Mouse (Mus musculus): Measurements from ENCODE around the gene Slc36a1. TPM values are rescaled to one million over a fixed set of nuclear protein-coding genes. Genes with fewer than 3 reads are reported as not detected.

Slc36a1 gene
- total RNA-seq (2023), result 12.4 to 17.0 TPM (median 14.3 TPM) in 4 replicates

GRCm38 (mm10) chr11:55204159-55204596 is at the start of gene Slc36a1:
TSS of gene Slc36a1 (plus strand) at chr11:55204350.

GRCm38 (mm10) chr11:55184733-55185291 is 19.3 kb upstream of the Slc36a1 start, which contains the start of gene Slc36a2:
TSS of gene Slc36a2 (minus strand) at chr11:55185077.

Other genes starting within 250 kb of the Slc36a1 start
- gene Tnip1, start 241.4 kb upstream of the Slc36a1 start, total RNA-seq (2023), result 100 to 112 TPM (median 111 TPM) in 4 replicates
- 243 to 257 TPM (median 248 TPM) in 4 replicates for gene Anxa6, start 170.9 kb upstream of the Slc36a1 start, total RNA-seq (2023)
- gene Ccdc69, start 126.2 kb upstream of the Slc36a1 start, total RNA-seq (2023), result 36.5 to 42.5 TPM (median 40.9 TPM) in 4 replicates
- gene Gm2a, start 106.2 kb upstream of the Slc36a1 start, total RNA-seq (2023), result 122 to 128 TPM (median 125 TPM) in 4 replicates
- not detected in 4 replicates for gene Slc36a3, start 52.6 kb upstream of the Slc36a1 start, total RNA-seq (2023)
- not detected in 4 replicates for gene Slc36a2, start 19.3 kb upstream of the Slc36a1 start, total RNA-seq (2023)
- gene Fat2, start 132.2 kb downstream of the Slc36a1 start, total RNA-seq (2023), result 0.06 TPM in 1 of 4 replicates, not detected in the others
- 0.37 to 1.4 TPM (median 0.76 TPM) in 4 replicates for gene Sparc, start 218.8 kb downstream of the Slc36a1 start, total RNA-seq (2023)

Data from B cell, adult 62 days (primary cell).